Mouse (Mus musculus): ENCODE results near the gene Exosc7. TPM values are rescaled to one million over a fixed set of nuclear protein-coding genes. Genes with fewer than 3 reads are reported as not detected.

The Exosc7 gene
- polyA plus RNA-seq, 1 experiment from 2014 or later, result 120 TPM

- 78% methylated on average over 6 of the region's 6 CpGs for WGBS
- Histone ChIP-seq H3K4me3 (peak overlapping the region; percentile 90), H3K4me1 (peaks cover 24% of the 10 kb centered on the region), H3K36me3 (peaks cover 41% of the 10 kb centered on the region), H3K27me3 (ENCODE audit: low read depth, poor library complexity, severe bottlenecking) (no peaks in the 10 kb centered on the region), H3K27ac (0 out of 2 replicates have a peak overlapping the region, but pooled peaks have one; percentile 96), H3K9me3 (replicated peaks) (no peaks in the 10 kb centered on the region)
- DNase-seq (ENCODE audit: low spot score), result no peak
These were observed 916 bp downstream of the Exosc7 start for GRCm38 (mm10) chr9:123113931-123114330.

GRCm38 (mm10) chr9:123115566-123115965, 2.6 kb downstream of the Exosc7 start:
- Histone ChIP-seq H3K4me1 (peaks cover 19% of the 10 kb centered on the region), H3K27ac (no peak overlapping the region), H3K9me3 (replicated peaks) (no peaks in the 10 kb centered on the region), H3K4me3 (no peak overlapping the region), H3K27me3 (ENCODE audit: low read depth, poor library complexity, severe bottlenecking) (no peaks in the 10 kb centered on the region), H3K36me3 (peaks cover 53% of the 10 kb centered on the region)
- 64% methylated on average over 1 of the region's 1 CpGs for WGBS
- DNase-seq (ENCODE audit: low spot score), result no peak

GRCm38 (mm10) chr9:123123017-123123416, 10.0 kb downstream of the Exosc7 start:
- DNase-seq (ENCODE audit: low spot score), result no peak
- H3K9me3 ChIP-seq (replicated peaks), result no peaks in the 10 kb centered on the region
- H3K4me1 ChIP-seq, result no peaks in the 10 kb centered on the region
- peaks cover 92% of the 10 kb centered on the region for H3K36me3 ChIP-seq
- H3K27ac ChIP-seq, result no peak overlapping the region
- 90% methylated on average over 3 of the region's 3 CpGs for WGBS
- no peaks in the 10 kb centered on the region for H3K27me3 ChIP-seq (ENCODE audit: low read depth, poor library complexity, severe bottlenecking)
- H3K4me3 ChIP-seq, result no peak overlapping the region

GRCm38 (mm10) chr9:123123571-123124412, 10.8 kb downstream of the Exosc7 start:
- H3K4me3 ChIP-seq, result no peak overlapping the region
- no peaks in the 10 kb centered on the region for H3K27me3 ChIP-seq (ENCODE audit: low read depth, poor library complexity, severe bottlenecking)
- H3K4me1 ChIP-seq, result no peaks in the 10 kb centered on the region
- peaks cover 94% of the 10 kb centered on the region for H3K36me3 ChIP-seq
- DNase-seq (ENCODE audit: low spot score), result no peak
- no peaks in the 10 kb centered on the region for H3K9me3 ChIP-seq (replicated peaks)
- no peak overlapping the region for H3K27ac ChIP-seq
- WGBS, result 94% methylated on average over 6 of the region's 6 CpGs

DNA sequence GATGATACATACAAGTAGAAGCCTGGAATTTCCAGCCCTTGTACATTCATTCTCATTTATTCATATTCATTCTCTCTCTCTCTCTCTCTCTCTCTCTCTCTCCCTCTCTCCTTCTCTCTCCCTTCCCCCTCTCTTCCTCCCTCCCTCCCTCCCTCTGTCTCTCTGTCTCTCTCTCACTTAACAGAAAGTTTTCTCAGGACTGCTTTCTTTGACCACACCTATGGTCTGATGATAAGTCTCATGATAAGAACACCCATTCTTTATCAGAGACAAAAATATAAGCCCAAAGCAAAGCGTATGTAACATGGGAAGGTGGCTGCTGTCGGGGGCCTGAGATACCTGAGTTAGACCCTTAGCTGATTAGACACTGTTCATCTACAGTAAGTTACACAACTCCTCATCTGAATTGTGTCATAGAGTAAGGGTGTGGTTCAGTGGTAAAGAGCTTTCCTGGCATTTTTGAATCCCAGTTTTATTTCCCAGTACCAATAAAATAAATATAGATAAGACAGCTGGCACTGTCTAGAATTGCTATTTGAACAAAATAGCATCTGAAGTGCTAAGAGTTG, 11.5 kb downstream of the Exosc7 start:
- Histone ChIP-seq H3K27ac (no peak overlapping the region), H3K4me3 (no peak overlapping the region), H3K9me3 (replicated peaks) (no peaks in the 10 kb centered on the region), H3K4me1 (no peaks in the 10 kb centered on the region), H3K36me3 (peaks cover 94% of the 10 kb centered on the region), H3K27me3 (ENCODE audit: low read depth, poor library complexity, severe bottlenecking) (no peaks in the 10 kb centered on the region)
- DNase-seq (ENCODE audit: low spot score), result no peak
- WGBS, result 97% methylated on average over 2 of the region's 2 CpGs

GRCm38 (mm10) chr9:123127663-123128062, 14.6 kb downstream of the Exosc7 start:
- no peaks in the 10 kb centered on the region for H3K4me1 ChIP-seq
- no peaks in the 10 kb centered on the region for H3K27me3 ChIP-seq (ENCODE audit: low read depth, poor library complexity, severe bottlenecking)
- WGBS, result 95% methylated on average over 6 of the region's 6 CpGs
- no peak overlapping the region for H3K4me3 ChIP-seq
- no peak overlapping the region for H3K27ac ChIP-seq
- DNase-seq (ENCODE audit: low spot score), result no peak
- peaks cover 94% of the 10 kb centered on the region for H3K36me3 ChIP-seq
- no peaks in the 10 kb centered on the region for H3K9me3 ChIP-seq (replicated peaks)

DNA sequence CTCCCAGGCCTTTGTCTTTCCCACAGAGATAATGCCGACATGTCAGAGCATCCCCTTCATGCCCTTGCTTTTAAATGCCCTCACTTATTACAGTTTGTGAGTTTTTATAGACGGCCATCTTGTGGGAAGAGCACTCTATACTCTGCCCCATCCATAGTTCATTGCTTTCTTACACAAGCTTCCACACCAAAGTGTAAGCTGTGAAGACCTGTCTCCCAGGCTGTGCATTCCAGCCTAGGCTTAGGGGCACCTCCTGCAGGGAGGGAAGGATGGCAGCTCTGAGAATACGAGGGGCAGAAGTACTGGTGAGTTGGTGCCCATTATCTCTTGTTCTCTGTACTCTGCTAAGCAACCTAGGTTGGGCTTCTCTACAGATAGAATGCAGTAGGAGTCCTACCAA, 20.0 kb downstream of the Exosc7 start:
- Histone ChIP-seq H3K4me3 (no peak overlapping the region), H3K9me3 (replicated peaks) (no peaks in the 10 kb centered on the region), H3K4me1 (no peaks in the 10 kb centered on the region), H3K36me3 (peaks cover 100% of the 10 kb centered on the region), H3K27ac (no peak overlapping the region), H3K27me3 (ENCODE audit: low read depth, poor library complexity, severe bottlenecking) (no peaks in the 10 kb centered on the region)
- 93% methylated on average over 3 of the region's 3 CpGs for WGBS
- DNase-seq (ENCODE audit: low spot score), result no peak

DNA sequence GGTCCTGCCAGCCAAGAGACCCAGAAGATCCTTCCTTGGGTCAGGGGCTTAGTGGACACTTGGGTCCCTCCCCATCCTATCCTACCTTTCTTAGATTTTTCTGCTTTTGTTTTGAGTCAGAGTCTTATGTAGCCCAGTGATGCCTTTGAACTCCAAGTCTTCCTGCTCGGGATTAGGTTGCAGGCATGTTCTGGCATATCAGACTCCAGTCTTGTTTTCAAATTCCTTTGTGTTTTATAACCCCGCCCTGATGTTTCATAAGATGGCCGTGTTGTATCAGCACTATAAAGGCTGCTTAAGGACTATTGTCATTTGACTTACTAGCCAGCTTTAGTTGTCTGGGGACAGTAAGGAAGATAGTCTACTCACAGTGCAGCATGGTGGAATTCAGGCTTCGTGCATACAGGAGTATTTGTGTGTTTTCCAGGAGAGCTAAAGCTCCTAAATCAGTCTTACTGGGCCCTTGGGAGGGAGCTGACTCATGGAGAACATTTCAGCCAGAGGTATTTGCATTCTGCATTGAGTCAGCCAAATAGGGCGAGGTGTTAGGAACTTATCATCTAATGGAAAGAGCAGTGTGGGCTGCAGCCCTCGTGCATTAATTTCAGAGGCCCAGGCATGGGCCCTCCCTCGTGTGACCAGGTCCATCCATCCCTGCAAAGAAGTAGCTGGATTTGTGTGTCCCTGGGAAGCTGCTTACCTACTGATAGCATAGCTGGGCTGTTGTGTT, 24.1 kb downstream of the Exosc7 start:
- no peaks in the 10 kb centered on the region for H3K4me1 ChIP-seq
- H3K27ac ChIP-seq, result no peak overlapping the region
- no peaks in the 10 kb centered on the region for H3K27me3 ChIP-seq (ENCODE audit: low read depth, poor library complexity, severe bottlenecking)
- no peak for DNase-seq (ENCODE audit: low spot score)
- peaks cover 100% of the 10 kb centered on the region for H3K36me3 ChIP-seq
- 92% methylated on average over 7 of the region's 7 CpGs for WGBS
- H3K4me3 ChIP-seq, result no peak overlapping the region
- H3K9me3 ChIP-seq (replicated peaks), result no peaks in the 10 kb centered on the region

- WGBS, result 83% methylated on average over 5 of the region's 5 CpGs
- Histone ChIP-seq H3K4me1 (no peaks in the 10 kb centered on the region), H3K4me3 (no peak overlapping the region), H3K27me3 (ENCODE audit: low read depth, poor library complexity, severe bottlenecking) (no peaks in the 10 kb centered on the region), H3K27ac (no peak overlapping the region), H3K9me3 (replicated peaks) (0 out of 2 replicates have a peak, but pooled peaks cover 5% of the 10 kb centered on the region), H3K36me3 (peaks cover 99% of the 10 kb centered on the region)
- no peak for DNase-seq (ENCODE audit: low spot score)
These were observed 26.0 kb downstream of the Exosc7 start for GRCm38 (mm10) chr9:123138891-123139474.

GRCm38 (mm10) chr9:123139887-123140614, 27.0 kb downstream of the Exosc7 start:
- H3K27ac ChIP-seq, result no peak overlapping the region
- no peaks in the 10 kb centered on the region for H3K27me3 ChIP-seq (ENCODE audit: low read depth, poor library complexity, severe bottlenecking)
- 88% methylated on average over 4 of the region's 4 CpGs for WGBS
- H3K9me3 ChIP-seq (replicated peaks), result 0 out of 2 replicates have a peak, but pooled peaks cover 5% of the 10 kb centered on the region
- H3K4me3 ChIP-seq, result no peak overlapping the region
- no peaks in the 10 kb centered on the region for H3K4me1 ChIP-seq
- no peak for DNase-seq (ENCODE audit: low spot score)
- peaks cover 95% of the 10 kb centered on the region for H3K36me3 ChIP-seq

GRCm38 (mm10) chr9:123148430-123148829, 35.4 kb downstream of the Exosc7 start:
- 90% methylated on average over 5 of the region's 5 CpGs for WGBS

More at GRCm38 (mm10) chr9:123148430-123148829, 35.4 kb downstream of the Exosc7 start:
- Histone ChIP-seq H3K27ac (no peak overlapping the region), H3K4me1 (no peaks in the 10 kb centered on the region), H3K4me3 (no peak overlapping the region), H3K36me3 (peaks cover 20% of the 10 kb centered on the region), H3K9me3 (replicated peaks) (peaks cover 8% of the 10 kb centered on the region; the same call in 1 of the 2 replicates), H3K27me3 (ENCODE audit: low read depth, poor library complexity, severe bottlenecking) (no peaks in the 10 kb centered on the region)
- DNase-seq (ENCODE audit: low spot score), result no peak

Measured in limb, embryonic 10.5 days (tissue).